Mouse (Mus musculus) hindbrain, embryonic 10.5 days (tissue): ENCODE measurements around the gene Axl. TPM values are rescaled to one million over a fixed set of nuclear protein-coding genes. Genes with fewer than 3 reads are reported as not detected.

Source experiments
- DNase-seq: peaks from one replicate; pipeline ENCODE4 v3.0.0-alpha.2; 2017; ENCODE audit warnings: low spot score
- H3K27ac ChIP-seq: fragments of 300-500 bp; sonication (generic); 2 replicates; pipeline ENCODE4 v1.5.1; 2016; ENCODE audit warnings: mild to moderate bottlenecking, moderate library complexity
- H3K27me3 ChIP-seq: fragments of 300-500 bp; sonication (generic); 2 replicates; pipeline ENCODE4 v1.6.1; 2016; ENCODE audit warnings: mild to moderate bottlenecking; ENCODE audit not compliant: poor library complexity, insufficient read depth, severe bottlenecking
- H3K36me3 ChIP-seq: fragments of 300-500 bp; sonication (generic); 2 replicates; pipeline ENCODE4 v1.6.1; 2016; ENCODE audit warnings: mild to moderate bottlenecking, moderate library complexity
- H3K4me1 ChIP-seq: fragments of 300-500 bp; sonication (generic); replicated peaks from 2 replicates; pipeline ENCODE4 v1.6.1; 2016; ENCODE audit warnings: mild to moderate bottlenecking
- H3K4me3 ChIP-seq: fragments of 300-500 bp; sonication (generic); 2 replicates; pipeline ENCODE4 v1.5.1; 2016; ENCODE audit warnings: mild to moderate bottlenecking, moderate library complexity
- H3K9me3 ChIP-seq: fragments of 300-500 bp; sonication (generic); 2 replicates; pipeline ENCODE4 v1.6.1; 2016; ENCODE audit warnings: mild to moderate bottlenecking, moderate library complexity
- WGBS: fragments of 180-500 bp; shearing (Covaris S2); methylation state at CpG from one replicate; pipeline ENCODE4 v1.1.7; 2016; 5-methylcytosine and 5-hydroxymethylcytosine counted together
- polyA plus RNA-seq: library from polyadenylated mRNA; unstranded; fragments of >200 nt; fragmentation: Nextera tagmentation; extraction: Ambion mirVana; gene quantifications from 2 replicates; pipeline ENCODE4 v1.2.1, GENCODE M21; 2016

Gene Axl
- 15.0 and 18.4 TPM in 2 replicates for polyA plus RNA-seq

DNA sequence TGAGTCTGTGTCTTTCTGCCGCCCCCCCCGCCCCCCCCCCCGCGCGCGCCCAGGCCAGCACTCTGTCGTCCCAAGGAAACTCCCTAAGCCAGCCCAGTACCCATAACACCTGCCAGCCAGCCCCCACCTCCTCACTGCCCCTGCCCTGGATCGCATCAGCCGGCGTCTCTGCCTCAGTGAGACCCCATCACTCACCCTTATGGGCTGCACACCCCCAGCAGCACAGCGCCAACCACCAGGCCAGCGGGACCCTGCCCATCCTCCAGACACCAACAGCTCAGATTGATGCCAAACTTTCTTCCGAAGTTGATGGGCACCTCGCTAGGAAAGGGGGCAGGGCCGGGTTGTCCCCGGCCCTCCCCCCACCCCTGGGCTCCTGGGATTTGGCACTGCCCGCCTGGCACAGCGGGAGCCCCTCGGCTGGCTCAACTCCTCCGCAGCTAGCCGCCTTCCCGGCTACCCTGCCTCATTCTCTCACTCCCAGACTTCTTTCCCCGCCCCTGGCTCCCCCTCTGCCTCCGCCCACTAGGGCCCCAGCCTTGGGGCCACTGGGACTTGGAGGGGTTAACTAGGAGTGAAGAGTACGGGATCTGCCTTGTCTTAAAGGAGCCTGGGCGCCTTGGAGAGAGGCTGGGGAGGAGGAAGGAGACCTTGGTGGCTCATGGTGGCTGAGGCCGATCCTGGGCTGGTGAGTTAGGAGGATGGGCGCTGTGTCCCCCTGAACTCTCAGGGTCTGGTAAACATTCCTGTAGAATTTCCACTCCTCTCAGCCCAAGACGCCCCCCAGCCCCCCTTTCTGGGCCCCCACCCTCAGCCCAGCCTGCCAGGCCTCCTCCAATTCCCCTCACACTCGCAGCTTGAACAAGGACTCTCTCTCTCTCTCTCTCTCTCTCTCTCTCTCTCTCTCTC, at the start of gene Axl:
TSS of gene Axl (minus strand) at position 486 of the 909 bp plus-strand sequence.
- 1% methylated on average over 30 of the region's 30 CpGs for WGBS
- peaks cover 17% of the 10 kb centered on the region; the same call in 1 of the 2 replicates for H3K27me3 ChIP-seq
- H3K36me3 ChIP-seq, result no peaks in the 10 kb centered on the region
- H3K27ac ChIP-seq, result peak within 1 kb of the TSS; percentile 86
- peaks cover 29% of the 10 kb centered on the region for H3K4me1 ChIP-seq
- peak; percentile 74 for DNase-seq
- peak within 1 kb of the TSS; percentile 65 for H3K4me3 ChIP-seq
- H3K9me3 ChIP-seq, result no peaks in the 10 kb centered on the region

DNA sequence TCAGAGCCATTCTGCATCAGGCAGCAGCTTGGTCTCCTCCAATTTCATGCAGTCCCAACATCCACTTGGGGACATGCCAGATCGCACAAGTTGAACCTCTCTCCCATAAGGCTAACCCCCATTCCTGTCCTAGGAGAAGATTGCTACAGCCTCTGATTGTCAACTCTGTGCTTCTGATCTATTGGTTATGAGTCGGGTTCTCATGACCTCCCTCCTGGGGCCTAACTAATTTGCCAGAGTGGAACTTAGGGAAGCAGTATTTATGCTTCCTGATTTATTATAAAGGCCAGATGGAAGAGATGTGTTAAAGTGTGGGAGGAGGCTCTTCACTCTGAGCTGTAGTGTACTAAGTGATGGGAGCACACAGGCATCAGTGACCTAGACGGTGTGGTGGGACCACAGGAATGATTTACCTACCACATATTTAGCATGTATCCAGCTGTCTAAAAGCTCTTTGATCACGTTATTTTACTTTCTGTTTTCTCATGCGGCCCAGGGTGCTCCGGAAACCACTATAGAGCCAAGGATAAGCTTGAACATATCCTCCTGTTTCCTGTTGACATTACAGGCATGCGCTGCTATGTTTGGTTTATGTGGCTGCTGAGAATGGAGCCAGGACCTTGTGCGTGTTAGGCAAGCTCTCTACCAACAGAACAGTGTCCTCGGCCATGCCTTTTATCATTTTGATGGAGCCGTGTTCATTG, 46.8 kb upstream of the Axl start:
- no peaks in the 10 kb centered on the region for H3K36me3 ChIP-seq
- no peak overlapping the region for H3K27ac ChIP-seq
- H3K4me3 ChIP-seq, result no peak overlapping the region
- 83% methylated on average over 10 of the region's 10 CpGs for WGBS
- H3K27me3 ChIP-seq, result no peaks in the 10 kb centered on the region
- no peak for DNase-seq
- no peaks in the 10 kb centered on the region for H3K4me1 ChIP-seq
- no peaks in the 10 kb centered on the region for H3K9me3 ChIP-seq

DNA sequence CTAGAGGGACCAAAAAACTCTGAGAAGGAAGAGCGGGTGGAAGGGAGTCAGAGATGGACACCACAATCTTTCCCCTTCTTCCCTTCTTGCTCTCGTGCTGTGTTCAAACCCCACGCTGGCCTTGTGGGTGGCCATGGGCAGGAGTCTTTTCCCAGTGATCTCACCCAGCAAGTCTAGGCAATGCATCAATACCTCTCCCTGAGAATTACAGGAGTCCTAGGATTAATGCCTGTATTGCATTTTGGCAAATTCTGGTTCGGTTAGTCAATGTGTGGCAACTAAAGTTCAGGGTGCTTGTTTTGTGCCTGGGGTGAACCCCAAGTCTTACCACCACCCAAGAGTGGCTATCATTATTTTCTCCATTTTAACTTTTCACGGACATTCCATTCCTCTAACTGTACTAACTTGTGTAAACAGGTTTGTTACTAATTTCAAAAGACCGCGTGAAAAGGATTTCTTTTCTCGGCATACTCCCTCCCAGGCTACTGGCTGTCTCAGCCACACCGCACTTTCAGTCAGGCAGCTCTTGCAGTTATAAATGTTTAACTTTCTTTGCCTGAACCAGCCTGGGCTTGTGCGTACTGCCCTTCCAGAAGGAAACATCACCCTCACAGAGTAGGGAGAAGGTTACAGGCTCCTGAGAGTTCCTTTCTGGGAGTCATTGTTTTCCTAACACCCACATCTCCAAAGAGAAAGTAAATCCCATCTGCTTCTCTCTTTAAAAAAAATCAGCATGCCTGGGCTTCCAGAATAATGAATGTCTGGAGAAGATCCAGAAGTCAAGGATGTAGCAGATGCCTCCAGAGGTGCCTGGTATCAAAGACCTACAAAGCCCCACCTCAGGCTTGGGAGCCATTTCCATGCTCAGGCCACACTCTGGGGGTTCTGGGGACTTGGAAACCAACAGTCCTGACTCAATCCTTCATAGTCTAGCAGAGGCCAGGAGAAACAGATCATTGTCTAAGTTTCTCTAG, 43.3 kb upstream of the Axl start:
- Histone ChIP-seq H3K27ac (no peak overlapping the region), H3K27me3 (no peaks in the 10 kb centered on the region), H3K4me3 (no peak overlapping the region), H3K9me3 (no peaks in the 10 kb centered on the region), H3K36me3 (no peaks in the 10 kb centered on the region), H3K4me1 (no peaks in the 10 kb centered on the region)
- DNase-seq, result no peak
- 83% methylated on average over 10 of the region's 10 CpGs for WGBS

DNA sequence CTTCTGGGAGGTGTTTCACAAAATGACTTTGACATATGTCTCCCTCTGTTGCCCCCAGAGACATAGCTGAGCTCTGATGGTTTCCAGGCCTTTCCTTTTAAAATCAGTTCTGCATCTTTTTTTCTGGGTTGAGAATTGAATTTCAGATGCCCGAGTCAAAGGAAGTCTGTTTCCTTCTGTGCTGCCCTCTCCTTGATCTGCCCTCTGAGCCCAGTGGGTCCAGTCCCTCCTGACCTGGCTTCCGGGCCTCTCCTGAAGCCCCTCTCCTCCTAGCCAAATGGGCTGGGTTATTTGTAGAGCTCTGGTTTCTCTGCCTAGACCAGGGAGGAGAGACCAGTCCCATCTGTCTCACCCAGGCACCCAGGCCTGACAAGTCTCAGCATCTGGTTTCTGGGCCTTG, 41.7 kb upstream of the Axl start:
- H3K4me1 ChIP-seq, result no peaks in the 10 kb centered on the region
- peak; percentile 26 for DNase-seq
- no peaks in the 10 kb centered on the region for H3K27me3 ChIP-seq
- H3K36me3 ChIP-seq, result no peaks in the 10 kb centered on the region
- H3K4me3 ChIP-seq, result no peak overlapping the region
- 65% methylated on average over 2 of the region's 2 CpGs for WGBS
- no peak overlapping the region; the same call in 1 of the 2 replicates for H3K27ac ChIP-seq
- H3K9me3 ChIP-seq, result no peaks in the 10 kb centered on the region

DNA sequence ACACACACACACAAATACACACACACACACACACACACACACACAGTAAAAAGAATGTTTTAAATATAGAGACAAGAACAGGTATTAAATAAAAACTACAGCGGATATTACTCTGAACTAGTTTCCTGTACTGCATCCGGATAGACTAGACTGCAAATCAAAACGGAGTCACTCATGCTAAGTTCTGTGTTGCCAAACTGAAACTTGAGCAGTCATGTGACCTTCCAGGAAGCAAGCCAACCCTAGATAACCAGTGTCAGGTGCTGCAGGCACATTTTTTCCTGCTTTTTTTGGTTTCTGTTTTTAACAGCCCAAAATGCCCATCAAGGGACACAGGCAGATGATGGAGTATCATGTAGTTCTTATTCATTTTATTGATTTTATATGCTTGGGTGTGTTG, 38.7 kb upstream of the Axl start:
- Histone ChIP-seq H3K9me3 (no peaks in the 10 kb centered on the region), H3K27ac (no peak overlapping the region), H3K4me1 (no peaks in the 10 kb centered on the region), H3K27me3 (no peaks in the 10 kb centered on the region), H3K4me3 (no peak overlapping the region), H3K36me3 (no peaks in the 10 kb centered on the region)
- DNase-seq, result no peak
- WGBS, result 75% methylated on average over 3 of the region's 3 CpGs

DNA sequence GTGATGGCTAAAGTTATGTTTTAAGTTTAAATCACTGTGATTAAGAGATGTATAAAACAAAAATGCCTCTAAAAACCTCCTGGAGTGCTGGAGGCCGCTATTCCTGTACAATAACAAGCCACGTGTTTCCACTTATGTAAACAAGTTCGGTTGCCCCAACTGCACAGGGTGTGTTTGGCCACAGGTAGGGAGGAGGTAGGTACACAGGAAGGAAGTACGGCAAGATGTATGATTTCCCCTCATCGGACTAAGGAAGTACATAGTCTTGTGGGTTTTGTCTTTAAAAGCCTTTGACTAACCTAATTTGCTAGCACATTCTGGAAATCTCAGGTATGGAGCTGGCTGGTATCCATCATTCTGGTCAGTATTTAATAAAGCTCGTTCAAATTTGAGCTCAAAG, 37.5 kb upstream of the Axl start:
- no peaks in the 10 kb centered on the region for H3K4me1 ChIP-seq
- 84% methylated on average over 6 of the region's 6 CpGs for WGBS
- no peaks in the 10 kb centered on the region for H3K36me3 ChIP-seq
- H3K27me3 ChIP-seq, result no peaks in the 10 kb centered on the region
- no peak for DNase-seq
- no peak overlapping the region for H3K4me3 ChIP-seq
- H3K9me3 ChIP-seq, result no peaks in the 10 kb centered on the region
- H3K27ac ChIP-seq, result no peak overlapping the region

DNA sequence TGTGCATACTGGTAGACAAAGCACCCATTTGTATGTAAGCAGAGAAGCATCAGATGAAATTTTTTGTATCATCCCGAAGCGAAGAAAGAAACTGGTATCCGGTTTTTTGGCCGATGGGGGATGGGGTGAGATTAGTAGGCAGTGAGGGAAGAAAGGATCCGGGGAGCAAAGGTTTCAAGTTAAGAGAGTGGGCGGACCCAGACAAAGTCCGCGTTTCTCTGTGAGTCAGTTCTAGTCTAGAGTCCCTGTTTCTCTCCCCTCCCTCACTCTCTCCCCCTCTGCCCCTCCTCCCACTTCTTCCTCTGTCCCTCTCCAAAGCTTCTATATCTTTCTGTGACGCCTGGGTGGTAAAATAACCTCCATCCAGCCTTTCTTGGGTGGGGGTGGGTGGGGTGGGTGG, 36.5 kb upstream of the Axl start:
- no peaks in the 10 kb centered on the region for H3K27me3 ChIP-seq
- WGBS, result 53% methylated on average over 9 of the region's 9 CpGs

DNA sequence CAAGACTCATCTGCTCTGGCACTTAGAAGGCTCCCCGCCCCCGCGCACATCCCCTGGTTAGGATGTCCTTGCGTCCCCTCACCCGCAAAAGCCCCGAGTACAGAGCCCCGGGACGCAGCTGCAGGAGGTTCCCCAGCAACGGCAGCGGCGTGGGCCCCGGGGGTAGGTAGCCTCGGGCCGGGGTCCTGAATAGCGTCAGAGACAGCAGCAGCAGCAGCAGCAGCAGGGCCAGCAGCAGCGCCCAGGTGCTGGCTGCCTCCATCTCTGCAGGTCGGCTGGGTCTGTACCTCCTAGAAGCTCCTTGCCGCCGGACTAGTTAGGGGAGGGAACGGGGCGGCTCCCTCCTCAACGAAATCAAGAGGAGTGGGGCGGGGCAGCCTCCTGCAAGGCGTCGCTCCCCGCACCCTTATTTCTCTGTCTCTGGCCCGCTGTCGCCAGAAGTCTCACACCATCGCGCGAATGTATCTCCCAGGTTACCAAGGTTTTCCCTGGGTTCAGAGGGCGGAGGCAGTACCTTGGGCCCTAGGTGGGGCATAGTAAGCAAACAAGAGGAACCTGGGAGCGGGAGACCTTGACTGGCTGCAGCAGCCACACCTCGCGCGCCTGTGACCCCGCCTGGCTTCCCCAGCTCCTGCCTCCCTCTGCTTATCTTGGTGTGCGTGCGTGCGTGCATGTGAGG, 27.9 kb upstream of the Axl start, which contains the start of gene Cyp2s1:
TSS of gene Cyp2s1 (minus strand) at position 673 of the 679 bp plus-strand sequence.
- Histone ChIP-seq H3K4me3 (peak within 1 kb of the TSS; percentile 58), H3K36me3 (no peaks in the 10 kb centered on the region), H3K27me3 (peaks cover 33% of the 10 kb centered on the region), H3K9me3 (no peaks in the 10 kb centered on the region), H3K27ac (peak within 1 kb of the TSS; percentile 53), H3K4me1 (peaks cover 16% of the 10 kb centered on the region)
- peak; percentile 39 for DNase-seq
- under 1% methylated on average over 40 of the region's 40 CpGs for WGBS

More for the DNA sequence above, 36.5 kb upstream of the Axl start:
- no peaks in the 10 kb centered on the region for H3K9me3 ChIP-seq
- no peaks in the 10 kb centered on the region for H3K36me3 ChIP-seq
- H3K4me3 ChIP-seq, result no peak overlapping the region
- DNase-seq, result no peak
- H3K4me1 ChIP-seq, result no peaks in the 10 kb centered on the region
- H3K27ac ChIP-seq, result no peak overlapping the region

DNA sequence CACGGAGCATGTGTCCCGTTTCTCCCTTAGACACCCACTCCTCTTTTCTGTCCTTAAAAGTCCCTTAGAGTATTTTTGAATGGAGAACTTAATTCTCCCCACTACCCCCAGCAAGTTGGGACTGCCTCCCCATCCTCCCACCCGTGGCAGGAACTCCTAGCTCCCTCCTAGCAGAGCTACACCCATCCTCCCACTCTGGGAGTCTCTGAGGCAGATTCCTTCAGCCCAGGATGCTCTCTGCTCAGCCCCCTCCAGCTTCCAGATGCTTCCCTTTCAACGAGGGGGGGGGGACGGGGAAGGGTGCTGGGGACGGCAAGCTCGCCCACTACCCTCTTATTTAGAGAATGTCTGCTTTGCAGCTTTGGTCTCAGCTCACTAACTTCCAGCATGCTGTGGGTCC, 27.1 kb upstream of the Axl start:
- Histone ChIP-seq H3K4me3 (peak overlapping the region; percentile 58; the same call in 1 of the 2 replicates), H3K27me3 (peaks cover 33% of the 10 kb centered on the region), H3K4me1 (peaks cover 17% of the 10 kb centered on the region), H3K9me3 (no peaks in the 10 kb centered on the region), H3K27ac (no peak overlapping the region), H3K36me3 (no peaks in the 10 kb centered on the region)
- 25% methylated on average over 7 of the region's 7 CpGs for WGBS
- no peak for DNase-seq

DNA sequence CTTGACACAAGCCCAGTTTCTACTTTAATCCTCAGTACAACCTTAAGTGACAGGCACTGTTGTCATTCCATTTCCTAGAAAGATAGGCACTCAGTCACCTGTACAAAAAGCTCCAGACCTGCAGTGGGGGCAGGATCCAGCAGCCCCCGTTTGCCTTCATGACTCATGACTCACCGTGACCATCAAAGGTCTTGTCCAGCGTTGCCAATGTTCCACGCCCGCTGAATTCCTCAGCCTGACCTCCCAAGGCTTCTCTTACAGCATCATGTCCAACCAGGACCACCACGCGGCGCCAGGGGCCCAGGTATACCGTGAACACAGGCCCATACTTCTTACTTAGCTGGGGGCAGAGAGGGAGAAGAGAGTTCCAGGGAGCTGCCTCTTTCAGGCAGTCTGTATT, 26.2 kb upstream of the Axl start:
- no peak for DNase-seq
- Histone ChIP-seq H3K36me3 (no peaks in the 10 kb centered on the region), H3K4me3 (no peak overlapping the region), H3K27me3 (peaks cover 33% of the 10 kb centered on the region), H3K27ac (no peak overlapping the region), H3K4me1 (peaks cover 17% of the 10 kb centered on the region), H3K9me3 (no peaks in the 10 kb centered on the region)
- 84% methylated on average over 9 of the region's 9 CpGs for WGBS

DNA sequence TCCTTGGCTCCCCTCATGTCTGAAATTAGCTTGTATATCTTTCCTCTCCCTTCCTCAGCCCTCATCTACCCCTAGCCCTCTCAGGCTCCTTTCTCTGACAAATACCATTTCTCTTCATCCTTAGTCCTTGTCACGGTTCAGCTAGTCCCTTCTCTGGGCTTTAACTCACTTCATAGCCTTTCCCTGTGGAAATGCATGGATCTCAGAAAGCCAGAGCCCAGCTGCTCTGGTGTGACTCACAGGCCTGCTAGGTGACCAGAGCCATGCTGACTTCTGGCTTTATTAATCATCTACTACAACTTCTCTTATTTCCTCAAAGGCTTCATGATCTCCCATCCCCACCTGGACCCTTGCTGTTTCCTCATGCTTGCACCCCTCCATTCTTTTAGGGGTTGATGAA, 23.7 kb upstream of the Axl start:
- Histone ChIP-seq H3K27me3 (peaks cover 31% of the 10 kb centered on the region), H3K4me1 (peaks cover 17% of the 10 kb centered on the region), H3K9me3 (no peaks in the 10 kb centered on the region), H3K36me3 (no peaks in the 10 kb centered on the region), H3K27ac (no peak overlapping the region), H3K4me3 (no peak overlapping the region)
- DNase-seq, result no peak
- 67% methylated on average over 1 of the region's 1 CpGs for WGBS

DNA sequence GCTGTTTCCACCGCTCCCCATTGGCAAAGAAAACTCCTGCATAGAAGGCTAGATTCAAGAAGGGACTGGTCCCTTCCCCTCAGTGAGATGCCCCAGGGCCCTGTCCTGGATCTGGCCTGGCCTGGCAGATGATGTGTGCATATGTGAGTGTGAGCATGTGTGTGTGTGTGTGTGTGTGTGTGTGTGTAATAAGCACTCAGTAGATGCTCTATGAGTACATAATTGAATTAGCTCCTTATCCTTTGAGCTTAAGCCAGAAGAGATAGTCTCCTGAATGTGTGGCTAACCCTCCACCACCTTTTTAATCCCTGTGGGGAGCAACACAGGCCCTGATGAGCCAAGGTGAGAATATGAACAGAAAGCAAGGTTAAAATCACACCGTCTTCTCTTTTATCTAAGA, 23.2 kb upstream of the Axl start:
- H3K9me3 ChIP-seq, result no peaks in the 10 kb centered on the region
- WGBS, result 73% methylated on average over 2 of the region's 2 CpGs
- no peak overlapping the region for H3K27ac ChIP-seq
- H3K4me3 ChIP-seq, result no peak overlapping the region
- peaks cover 26% of the 10 kb centered on the region for H3K27me3 ChIP-seq
- H3K4me1 ChIP-seq, result peaks cover 16% of the 10 kb centered on the region
- no peaks in the 10 kb centered on the region for H3K36me3 ChIP-seq
- no peak for DNase-seq
